11 mouse cellular contexts compared by ENCODE assay signal in genomic region chr13:103102598-103102997, GRCm38 (mm10).
DNase-seq lines count a peak whose midpoint lies in the region; ATAC-seq lines count a peak whose summit lies in the region.
"Had no signal": no experiment of that assay in that cellular context is flagged by ENCODE, and none has a peak within 500 bp of the region (broad histone marks: within the 10 kb centered on the region; RNA-seq: fewer than 3 reads in every experiment).

No protein-coding gene starts in this region.

- ATAC-seq in forebrain, embryonic 14.5 days: peak; percentile 40
- no peak for ATAC-seq in forebrain, embryonic 13.5 days
- peak; percentile 95 for ATAC-seq in frontal cortex, adult (ENCODE audit: low TSS enrichment)
- peak; percentile 83 for ATAC-seq in limb, embryonic 13.5 days (ENCODE audit: low FRiP score, low read depth)

- no peak overlapping the region for H3K9ac ChIP-seq in forebrain, embryonic 14.5 days (ENCODE audit: low read length)
- H3K9ac ChIP-seq in forebrain, embryonic 13.5 days: no peak overlapping the region
- H3K9ac ChIP-seq in limb, embryonic 13.5 days: no peak overlapping the region
- H3K9ac ChIP-seq: midbrain, embryonic 12.5 days had no signal

- 70% methylated on average over 6 of the region's 6 CpGs for WGBS in forebrain, embryonic 14.5 days
- WGBS in forebrain, embryonic 13.5 days: 73% methylated on average over 6 of the region's 6 CpGs
- 43% methylated on average over 6 of the region's 6 CpGs for WGBS in limb, embryonic 13.5 days

- no peaks in the 10 kb centered on the region for H3K36me3 ChIP-seq in forebrain, embryonic 14.5 days (ENCODE audit: control insufficient read depth, insufficient read depth, low read length)
- no peaks in the 10 kb centered on the region for H3K36me3 ChIP-seq in forebrain, embryonic 13.5 days (ENCODE audit: poor library complexity, severe bottlenecking)
- H3K36me3 ChIP-seq in limb, embryonic 13.5 days: no peaks in the 10 kb centered on the region
- H3K36me3 ChIP-seq: midbrain, embryonic 12.5 days had no signal

- no peaks in the 10 kb centered on the region for H3K4me1 ChIP-seq in forebrain, embryonic 14.5 days (ENCODE audit: control insufficient read depth, insufficient read depth, low read length)
- no peaks in the 10 kb centered on the region for H3K4me1 ChIP-seq in forebrain, embryonic 13.5 days
- peaks cover 21% of the 10 kb centered on the region for H3K4me1 ChIP-seq in limb, embryonic 13.5 days

- H3K9me3 ChIP-seq in forebrain, embryonic 14.5 days (replicated peaks; ENCODE audit: control insufficient read depth, low read length): no peaks in the 10 kb centered on the region
- H3K9me3 ChIP-seq in forebrain, embryonic 13.5 days (replicated peaks): no peaks in the 10 kb centered on the region
- no peaks in the 10 kb centered on the region for H3K9me3 ChIP-seq in limb, embryonic 13.5 days
- H3K9me3 ChIP-seq: midbrain, embryonic 12.5 days had no signal

- H3K27ac ChIP-seq in forebrain, embryonic 14.5 days (ENCODE audit: low read depth, low read length): no peak overlapping the region
- H3K27ac ChIP-seq in forebrain, embryonic 13.5 days: no peak overlapping the region
- no peak overlapping the region for H3K27ac ChIP-seq in limb, embryonic 13.5 days
- H3K27ac ChIP-seq: midbrain, embryonic 12.5 days had no signal

- H3K27me3 ChIP-seq in forebrain, embryonic 14.5 days (replicated peaks; ENCODE audit: control insufficient read depth, insufficient read depth, low read length): no peaks in the 10 kb centered on the region
- H3K27me3 ChIP-seq in forebrain, embryonic 13.5 days: peaks cover 5% of the 10 kb centered on the region; the same call in 1 of the 2 replicates
- H3K27me3 ChIP-seq in limb, embryonic 13.5 days: peaks cover 7% of the 10 kb centered on the region

- H3K4me3 ChIP-seq in forebrain, embryonic 14.5 days (ENCODE audit: low read depth, low read length): no peak overlapping the region
- H3K4me3 ChIP-seq in forebrain, embryonic 13.5 days: no peak overlapping the region
- H3K4me3 ChIP-seq in limb, embryonic 13.5 days: no peak overlapping the region
- H3K4me3 ChIP-seq: midbrain, embryonic 12.5 days had no signal

- no peak for DNase-seq in forebrain, embryonic 14.5 days (ENCODE audit: low spot score)
- DNase-seq in layer of hippocampus, adult 11-12 months (ENCODE audit: low spot score): peak; percentile 37
- no peak for DNase-seq in layer of hippocampus, adult 9-10 months (ENCODE audit: low spot score)
- DNase-seq in adrenal gland, adult 8-10 months: no peak
- no peak for DNase-seq in urinary bladder, postnatal 4 days (ENCODE audit: low spot score in 2 of 2)
- DNase-seq: cerebellum, adult 9-10 months; gastrocnemius, postnatal 10 days had no signal

- no peak overlapping the region for H3K4me2 ChIP-seq in forebrain, embryonic 14.5 days (ENCODE audit: low read length)
- no peak overlapping the region for H3K4me2 ChIP-seq in forebrain, embryonic 13.5 days
- no peak overlapping the region for H3K4me2 ChIP-seq in limb, embryonic 13.5 days (replicated peaks)
- H3K4me2 ChIP-seq: midbrain, embryonic 12.5 days had no signal
